Mouse (Mus musculus) neural tube, embryonic 13.5 days (tissue): ENCODE measurements around the gene Arl3. TPM values are rescaled to one million over a fixed set of nuclear protein-coding genes. Genes with fewer than 3 reads are reported as not detected.
A peak's percentile ranks its signal among the peaks of the same experiment; 100 is the strongest.

ENCODE experiments used
- ATAC-seq: fragments of 200-750 bp; cut with Nextera tagmentation; 2 replicates; pipeline ENCODE4 v1.8.0; 2017; ENCODE audit warnings: low read depth, mild to moderate bottlenecking, moderate TSS enrichment, moderate library complexity
- H3K27ac ChIP-seq: fragments of 300-500 bp; sonication (generic); replicated peaks from 2 replicates; pipeline ENCODE4 v1.5.1; 2015; ENCODE audit warnings: moderate library complexity, mild to moderate bottlenecking, inconsistent platforms
- H3K27me3 ChIP-seq: fragments of 300-500 bp; sonication (generic); 2 replicates; pipeline ENCODE4 v1.6.1; 2015; ENCODE audit warnings: mild to moderate bottlenecking, inconsistent platforms
- H3K36me3 ChIP-seq: fragments of 300-500 bp; sonication (generic); 2 replicates; pipeline ENCODE4 v1.6.1; 2015; ENCODE audit warnings: mild to moderate bottlenecking, inconsistent platforms
- H3K4me1 ChIP-seq: fragments of 300-500 bp; sonication (generic); replicated peaks from 2 replicates; pipeline ENCODE4 v1.6.1; 2015; ENCODE audit warnings: inconsistent platforms
- H3K4me2 ChIP-seq: fragments of 300-500 bp; sonication (generic); 2 replicates; pipeline ENCODE4 v1.6.1; 2015; ENCODE audit warnings: inconsistent platforms, mild to moderate bottlenecking, moderate library complexity
- H3K4me3 ChIP-seq: fragments of 300-500 bp; sonication (generic); 2 replicates; pipeline ENCODE4 v1.5.1; 2015; ENCODE audit warnings: mild to moderate bottlenecking, inconsistent platforms
- H3K9ac ChIP-seq: fragments of 300-500 bp; sonication (generic); 2 replicates; pipeline ENCODE4 v1.6.1; 2015; ENCODE audit warnings: moderate library complexity, mild to moderate bottlenecking, inconsistent platforms
- H3K9me3 ChIP-seq: fragments of 300-500 bp; sonication (generic); 2 replicates; pipeline ENCODE4 v1.6.1; 2016; ENCODE audit warnings: inconsistent platforms
- WGBS: fragments of 180-500 bp; shearing (Covaris S2); methylation state at CpG from one replicate; pipeline ENCODE4 v1.1.7; 2015; 5-methylcytosine and 5-hydroxymethylcytosine counted together
- polyA plus RNA-seq: library from polyadenylated mRNA; unstranded; fragments of >200 nt; fragmentation: Nextera tagmentation; extraction: Ambion mirVana; gene quantifications from 2 replicates; pipeline ENCODE4 v1.2.1, GENCODE M21; 2015

Arl3 gene
- polyA plus RNA-seq, 1 experiment from 2014 or later, result 208 TPM

- Histone ChIP-seq H3K4me3 (no peak overlapping the region), H3K27ac (no peak overlapping the region), H3K9me3 (no peaks in the 10 kb centered on the region), H3K36me3 (peaks cover 60% of the 10 kb centered on the region), H3K4me1 (no peaks in the 10 kb centered on the region), H3K4me2 (no peak overlapping the region), H3K27me3 (no peaks in the 10 kb centered on the region), H3K9ac (no peak overlapping the region)
- 96% methylated on average over 13 of the region's 13 CpGs for WGBS
- no peak for ATAC-seq
Measured at GRCm38 (mm10) chr19:46606718-46607117, 33.7 kb upstream of the Arl3 start.

GRCm38 (mm10) chr19:46602406-46602805, 29.4 kb upstream of the Arl3 start:
- H3K36me3 ChIP-seq, result peaks cover 36% of the 10 kb centered on the region
- H3K4me3 ChIP-seq, result no peak overlapping the region
- no peak for ATAC-seq
- no peak overlapping the region for H3K27ac ChIP-seq
- no peaks in the 10 kb centered on the region for H3K9me3 ChIP-seq
- 91% methylated on average over 4 of the region's 4 CpGs for WGBS
- H3K27me3 ChIP-seq, result no peaks in the 10 kb centered on the region
- no peak overlapping the region for H3K4me2 ChIP-seq
- H3K4me1 ChIP-seq, result peaks cover 26% of the 10 kb centered on the region
- H3K9ac ChIP-seq, result no peak overlapping the region

GRCm38 (mm10) chr19:46601491-46601890, 28.5 kb upstream of the Arl3 start:
- no peak overlapping the region for H3K27ac ChIP-seq
- H3K4me2 ChIP-seq, result no peak overlapping the region
- no peak overlapping the region for H3K9ac ChIP-seq
- H3K27me3 ChIP-seq, result no peaks in the 10 kb centered on the region
- no peak for ATAC-seq
- H3K4me1 ChIP-seq, result peaks cover 26% of the 10 kb centered on the region
- H3K4me3 ChIP-seq, result no peak overlapping the region
- WGBS, result 86% methylated on average over 14 of the region's 14 CpGs
- peaks cover 29% of the 10 kb centered on the region for H3K36me3 ChIP-seq
- no peaks in the 10 kb centered on the region for H3K9me3 ChIP-seq

GRCm38 (mm10) chr19:46600371-46600770, 27.4 kb upstream of the Arl3 start:
- peaks cover 26% of the 10 kb centered on the region for H3K4me1 ChIP-seq
- no peak overlapping the region for H3K27ac ChIP-seq
- H3K4me3 ChIP-seq, result peak overlapping the region; percentile 90
- peak overlapping the region; percentile 80; the same call in 1 of the 2 replicates for H3K9ac ChIP-seq
- ATAC-seq, result no peak
- H3K4me2 ChIP-seq, result peak overlapping the region; percentile 98
- no peaks in the 10 kb centered on the region for H3K27me3 ChIP-seq
- WGBS, result 84% methylated on average over 4 of the region's 4 CpGs
- no peaks in the 10 kb centered on the region for H3K9me3 ChIP-seq
- peaks cover 26% of the 10 kb centered on the region for H3K36me3 ChIP-seq

GRCm38 (mm10) chr19:46599375-46600256, 26.6 kb upstream of the Arl3 start:
- H3K9ac ChIP-seq, result peak overlapping the region; percentile 80
- H3K27ac ChIP-seq, result peak overlapping the region; percentile 74
- no peaks in the 10 kb centered on the region for H3K9me3 ChIP-seq
- H3K36me3 ChIP-seq, result peaks cover 27% of the 10 kb centered on the region
- peaks cover 26% of the 10 kb centered on the region for H3K4me1 ChIP-seq
- WGBS, result 21% methylated on average over 22 of the region's 22 CpGs
- H3K27me3 ChIP-seq, result no peaks in the 10 kb centered on the region
- peak overlapping the region; percentile 90 for H3K4me3 ChIP-seq
- peak overlapping the region; percentile 98 for H3K4me2 ChIP-seq
- peak; percentile 57 for ATAC-seq

GRCm38 (mm10) chr19:46598720-46599252, 25.8 kb upstream of the Arl3 start, which contains the start of gene Wbp1l:
Gene Wbp1l (plus strand): TSS chr19:46599084.
- Histone ChIP-seq H3K9me3 (no peaks in the 10 kb centered on the region), H3K36me3 (peaks cover 32% of the 10 kb centered on the region), H3K4me2 (peak within 1 kb of the TSS; percentile 98), H3K4me3 (peak within 1 kb of the TSS; percentile 90), H3K27me3 (no peaks in the 10 kb centered on the region), H3K4me1 (peaks cover 26% of the 10 kb centered on the region), H3K27ac (peak within 1 kb of the TSS; percentile 74), H3K9ac (peak within 1 kb of the TSS; percentile 80)
- WGBS, result under 1% methylated on average over 22 of the region's 22 CpGs
- ATAC-seq, result peak; percentile 99

- peaks cover 32% of the 10 kb centered on the region for H3K36me3 ChIP-seq
- peak overlapping the region; percentile 90 for H3K4me3 ChIP-seq
- H3K4me2 ChIP-seq, result peak overlapping the region; percentile 46
- 86% methylated on average over 4 of the region's 4 CpGs for WGBS
- H3K4me1 ChIP-seq, result peaks cover 26% of the 10 kb centered on the region
- no peaks in the 10 kb centered on the region for H3K27me3 ChIP-seq
- no peak overlapping the region for H3K9ac ChIP-seq
- no peak for ATAC-seq
- H3K27ac ChIP-seq, result 0 out of 2 replicates have a peak overlapping the region, but pooled peaks have one; percentile 28
- no peaks in the 10 kb centered on the region for H3K9me3 ChIP-seq
Measured at GRCm38 (mm10) chr19:46598187-46598586, 25.2 kb upstream of the Arl3 start.

- H3K36me3 ChIP-seq, result peaks cover 73% of the 10 kb centered on the region
- ATAC-seq, result no peak
- no peaks in the 10 kb centered on the region for H3K27me3 ChIP-seq
- 95% methylated on average over 9 of the region's 9 CpGs for WGBS
- no peak overlapping the region for H3K9ac ChIP-seq
- no peaks in the 10 kb centered on the region for H3K4me1 ChIP-seq
- H3K4me3 ChIP-seq, result no peak overlapping the region
- H3K9me3 ChIP-seq, result no peaks in the 10 kb centered on the region
- no peak overlapping the region for H3K27ac ChIP-seq
- H3K4me2 ChIP-seq, result no peak overlapping the region
Measured at GRCm38 (mm10) chr19:46592751-46593439, 19.9 kb upstream of the Arl3 start.

GRCm38 (mm10) chr19:46591575-46591974, 18.6 kb upstream of the Arl3 start:
- Histone ChIP-seq H3K27me3 (no peaks in the 10 kb centered on the region), H3K9me3 (no peaks in the 10 kb centered on the region), H3K36me3 (peaks cover 73% of the 10 kb centered on the region), H3K4me2 (no peak overlapping the region), H3K27ac (no peak overlapping the region), H3K9ac (no peak overlapping the region), H3K4me3 (no peak overlapping the region), H3K4me1 (no peaks in the 10 kb centered on the region)
- no peak for ATAC-seq
- 90% methylated on average over 6 of the region's 6 CpGs for WGBS

- 59% methylated on average over 13 of the region's 13 CpGs for WGBS
- Histone ChIP-seq H3K4me3 (no peak overlapping the region), H3K36me3 (peaks cover 50% of the 10 kb centered on the region), H3K27ac (no peak overlapping the region), H3K9me3 (no peaks in the 10 kb centered on the region), H3K4me2 (no peak overlapping the region), H3K27me3 (no peaks in the 10 kb centered on the region), H3K4me1 (no peaks in the 10 kb centered on the region), H3K9ac (no peak overlapping the region)
- peak; percentile 62 for ATAC-seq
Measured at GRCm38 (mm10) chr19:46587823-46588508, 15.0 kb upstream of the Arl3 start.

GRCm38 (mm10) chr19:46575196-46575595, 2.2 kb upstream of the Arl3 start:
- no peaks in the 10 kb centered on the region for H3K9me3 ChIP-seq
- H3K4me3 ChIP-seq, result no peak overlapping the region
- 0 out of 2 replicates have a peak overlapping the region, but pooled peaks have one; percentile 22 for H3K9ac ChIP-seq
- H3K27ac ChIP-seq, result no peak overlapping the region
- no peak for ATAC-seq
- H3K36me3 ChIP-seq, result no peaks in the 10 kb centered on the region
- H3K27me3 ChIP-seq, result no peaks in the 10 kb centered on the region
- no peak overlapping the region for H3K4me2 ChIP-seq
- 53% methylated on average over 4 of the region's 4 CpGs for WGBS
- peaks cover 30% of the 10 kb centered on the region for H3K4me1 ChIP-seq
